Mouse (Mus musculus): ENCODE results near the gene Hsp90ab1. TPM values are rescaled to one million over a fixed set of nuclear protein-coding genes. Genes with fewer than 3 reads are reported as not detected.

Gene Hsp90ab1
- polyA plus RNA-seq, 1 experiment from 2014 or later, result 483 TPM

GRCm38 (mm10) chr17:45564531-45565084 is 8.5 kb downstream of the Hsp90ab1 start:
- Histone ChIP-seq H3K4me1 (replicated peaks; ENCODE audit: control insufficient read depth, insufficient read depth, low read length) (no peaks in the 10 kb centered on the region), H3K9ac (ENCODE audit: low read depth, low read length) (peak overlapping the region; percentile 70), H3K27ac (ENCODE audit: low read depth, low read length) (peak overlapping the region; percentile 74), H3K36me3 (ENCODE audit: control insufficient read depth, insufficient read depth) (peaks cover 39% of the 10 kb centered on the region), H3K4me2 (replicated peaks; ENCODE audit: low read depth) (peak overlapping the region; percentile 89), H3K27me3 (replicated peaks; ENCODE audit: control insufficient read depth, insufficient read depth, low read length) (no peaks in the 10 kb centered on the region), H3K4me3 (ENCODE audit: low read depth, low read length) (peak overlapping the region; percentile 73), H3K9me3 (ENCODE audit: control insufficient read depth) (no peaks in the 10 kb centered on the region)
- 5% methylated on average over 18 of the region's 18 CpGs for WGBS
- TF ChIP-seq CTCF (IDR thresholded peaks at IDR 0.05; ENCODE audit: low read depth), result 0 out of 2 replicates have a peak, but pooled peaks have one; percentile 11
- peak; percentile 18; the same call in 1 of the 2 replicates for ATAC-seq

GRCm38 (mm10) chr17:45563655-45564530 is 9.2 kb downstream of the Hsp90ab1 start, which contains the start of gene Slc35b2:
TSS of gene Slc35b2 (plus strand) at chr17:45563874.
- peak; percentile 83 for ATAC-seq
- under 1% methylated on average over 49 of the region's 61 CpGs for WGBS
- Histone ChIP-seq H3K9me3 (ENCODE audit: control insufficient read depth) (no peaks in the 10 kb centered on the region), H3K27me3 (replicated peaks; ENCODE audit: control insufficient read depth, insufficient read depth, low read length) (no peaks in the 10 kb centered on the region), H3K4me2 (replicated peaks; ENCODE audit: low read depth) (peak within 1 kb of the TSS; percentile 89), H3K4me1 (replicated peaks; ENCODE audit: control insufficient read depth, insufficient read depth, low read length) (no peaks in the 10 kb centered on the region), H3K9ac (ENCODE audit: low read depth, low read length) (peak within 1 kb of the TSS; percentile 70), H3K36me3 (ENCODE audit: control insufficient read depth, insufficient read depth) (peaks cover 32% of the 10 kb centered on the region), H3K27ac (ENCODE audit: low read depth, low read length) (peak within 1 kb of the TSS; percentile 74), H3K4me3 (ENCODE audit: low read depth, low read length) (peak within 1 kb of the TSS; percentile 73)
- TF ChIP-seq CTCF (IDR thresholded peaks at IDR 0.05; ENCODE audit: low read depth), result peak; percentile 96

DNA sequence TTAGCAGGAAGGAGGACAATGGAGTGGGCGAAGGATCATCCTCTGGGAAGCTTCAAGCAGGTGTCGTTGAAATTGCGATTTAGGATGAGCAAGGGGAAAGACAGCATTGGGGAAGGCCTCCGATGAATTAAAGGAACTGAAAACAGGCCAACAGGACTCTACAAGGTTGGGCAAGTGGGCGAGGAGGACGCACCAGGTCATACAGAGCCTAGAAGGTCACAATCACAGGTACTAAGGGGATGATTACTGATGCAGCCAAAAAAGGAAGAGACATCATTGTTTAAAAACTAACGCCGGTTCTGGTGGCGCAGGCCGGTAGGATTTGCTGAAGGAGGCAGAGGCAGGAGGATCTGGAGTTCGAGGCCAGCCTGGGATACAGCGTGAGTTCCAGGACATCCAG is 9.9 kb downstream of the Hsp90ab1 start:
- H3K4me3 ChIP-seq (ENCODE audit: low read depth, low read length), result no peak overlapping the region
- no peak overlapping the region for H3K4me2 ChIP-seq (replicated peaks; ENCODE audit: low read depth)
- no peaks in the 10 kb centered on the region for H3K9me3 ChIP-seq (ENCODE audit: control insufficient read depth)
- TF ChIP-seq CTCF (IDR thresholded peaks at IDR 0.05; ENCODE audit: low read depth), result no peak
- no peaks in the 10 kb centered on the region for H3K27me3 ChIP-seq (replicated peaks; ENCODE audit: control insufficient read depth, insufficient read depth, low read length)
- ATAC-seq, result no peak
- 71% methylated on average over 12 of the region's 12 CpGs for WGBS
- no peaks in the 10 kb centered on the region for H3K4me1 ChIP-seq (replicated peaks; ENCODE audit: control insufficient read depth, insufficient read depth, low read length)
- peaks cover 29% of the 10 kb centered on the region for H3K36me3 ChIP-seq (ENCODE audit: control insufficient read depth, insufficient read depth)
- H3K9ac ChIP-seq (ENCODE audit: low read depth, low read length), result no peak overlapping the region
- H3K27ac ChIP-seq (ENCODE audit: low read depth, low read length), result no peak overlapping the region

- Histone ChIP-seq H3K4me1 (replicated peaks; ENCODE audit: control insufficient read depth, insufficient read depth, low read length) (peaks cover 3% of the 10 kb centered on the region; the same call in 1 of the 2 replicates), H3K4me2 (replicated peaks; ENCODE audit: low read depth) (no peak overlapping the region), H3K4me3 (ENCODE audit: low read depth, low read length) (no peak overlapping the region), H3K36me3 (ENCODE audit: control insufficient read depth, insufficient read depth) (peaks cover 9% of the 10 kb centered on the region; the same call in 1 of the 2 replicates), H3K27ac (ENCODE audit: low read depth, low read length) (no peak overlapping the region), H3K9ac (ENCODE audit: low read depth, low read length) (no peak overlapping the region), H3K9me3 (ENCODE audit: control insufficient read depth) (no peaks in the 10 kb centered on the region), H3K27me3 (replicated peaks; ENCODE audit: control insufficient read depth, insufficient read depth, low read length) (no peaks in the 10 kb centered on the region)
- no peak for TF ChIP-seq CTCF (IDR thresholded peaks at IDR 0.05; ENCODE audit: low read depth)
- ATAC-seq, result no peak
- WGBS, result 87% methylated on average over 15 of the region's 15 CpGs
These were observed 13.1 kb downstream of the Hsp90ab1 start for GRCm38 (mm10) chr17:45559732-45560525.

GRCm38 (mm10) chr17:45557998-45558862 is 14.8 kb downstream of the Hsp90ab1 start:
- no peak overlapping the region for H3K9ac ChIP-seq (ENCODE audit: low read depth, low read length)
- ATAC-seq, result no peak
- 76% methylated on average over 15 of the region's 16 CpGs for WGBS

More at GRCm38 (mm10) chr17:45557998-45558862, 14.8 kb downstream of the Hsp90ab1 start:
- peaks cover 9% of the 10 kb centered on the region; the same call in 1 of the 2 replicates for H3K36me3 ChIP-seq (ENCODE audit: control insufficient read depth, insufficient read depth)
- H3K4me2 ChIP-seq (replicated peaks; ENCODE audit: low read depth), result no peak overlapping the region
- H3K9me3 ChIP-seq (ENCODE audit: control insufficient read depth), result no peaks in the 10 kb centered on the region
- no peaks in the 10 kb centered on the region for H3K27me3 ChIP-seq (replicated peaks; ENCODE audit: control insufficient read depth, insufficient read depth, low read length)
- TF ChIP-seq CTCF (IDR thresholded peaks at IDR 0.05; ENCODE audit: low read depth), result no peak
- no peak overlapping the region for H3K27ac ChIP-seq (ENCODE audit: low read depth, low read length)
- no peak overlapping the region for H3K4me3 ChIP-seq (ENCODE audit: low read depth, low read length)
- H3K4me1 ChIP-seq (replicated peaks; ENCODE audit: control insufficient read depth, insufficient read depth, low read length), result peaks cover 3% of the 10 kb centered on the region; the same call in 1 of the 2 replicates
